ENCODE assay signal across 14 mouse cellular contexts in genomic region chr10:26889226-26889625, GRCm38 (mm10).
DNase-seq lines count a peak whose midpoint lies in the region; ATAC-seq lines count a peak whose summit lies in the region.
"Had no signal": no experiment of that assay in that cellular context is flagged by ENCODE, and none has a peak within 500 bp of the region (broad histone marks: within the 10 kb centered on the region; RNA-seq: fewer than 3 reads in every experiment).

No protein-coding gene starts in this region.

- WGBS in forebrain, embryonic 10.5 days = 33% methylated on average over 6 of the region's 6 CpGs
- WGBS in forebrain, embryonic 13.5 days = 13% methylated on average over 6 of the region's 6 CpGs

- no peaks in the 10 kb centered on the region for H3K9me3 ChIP-seq in forebrain, embryonic 10.5 days
- no peaks in the 10 kb centered on the region for H3K9me3 ChIP-seq in forebrain, embryonic 13.5 days (replicated peaks)
- H3K9me3 ChIP-seq: heart, embryonic 15.5 days; hindbrain, embryonic 13.5 days had no signal

- H3K36me3 ChIP-seq in forebrain, embryonic 10.5 days (replicated peaks) = no peaks in the 10 kb centered on the region
- no peaks in the 10 kb centered on the region for H3K36me3 ChIP-seq in forebrain, embryonic 13.5 days (ENCODE audit: poor library complexity, severe bottlenecking)
- H3K36me3 ChIP-seq: hindbrain, embryonic 13.5 days had no signal

- no peak for ATAC-seq in forebrain, embryonic 13.5 days

- H3K27ac ChIP-seq in forebrain, embryonic 10.5 days = no peak overlapping the region
- H3K27ac ChIP-seq in forebrain, embryonic 13.5 days = no peak overlapping the region
- H3K27ac ChIP-seq: heart, embryonic 15.5 days; hindbrain, embryonic 13.5 days had no signal

- no peak overlapping the region for H3K9ac ChIP-seq in forebrain, embryonic 13.5 days
- H3K9ac ChIP-seq: heart, embryonic 15.5 days; hindbrain, embryonic 13.5 days; lung, embryonic 14.5 days had no signal

- no peak overlapping the region for H3K4me3 ChIP-seq in forebrain, embryonic 10.5 days
- H3K4me3 ChIP-seq in forebrain, embryonic 13.5 days = no peak overlapping the region
- H3K4me3 ChIP-seq: heart, embryonic 15.5 days; hindbrain, embryonic 13.5 days had no signal

- H3K4me2 ChIP-seq in forebrain, embryonic 13.5 days = no peak overlapping the region
- H3K4me2 ChIP-seq: heart, embryonic 15.5 days; hindbrain, embryonic 13.5 days; liver, embryonic 11.5 days; lung, embryonic 14.5 days had no signal

- peak; percentile 33 for DNase-seq in forebrain, embryonic 10.5 days (ENCODE audit: extremely low spot score, low spot score)
- peak; percentile 57 for DNase-seq in kidney, adult 9 months
- no peak for DNase-seq in kidney, postnatal 10 days
- DNase-seq in ES-CJ7 (ENCODE audit: low read depth, low spot score) = peak; percentile 21
- DNase-seq in adrenal gland, postnatal 10 days = peak; percentile 33
- no peak for DNase-seq in yolk sac, embryonic 10.5 days (ENCODE audit: low spot score)
- no peak for DNase-seq in lung, postnatal 36 days
- DNase-seq: cerebellum, adult 8-10 months; kidney, adult 18-20 months; lung, embryonic 14.5 days had no signal

- H3K4me1 ChIP-seq in forebrain, embryonic 10.5 days = peaks cover 16% of the 10 kb centered on the region
- H3K4me1 ChIP-seq in forebrain, embryonic 13.5 days = 0 out of 2 replicates have a peak, but pooled peaks cover 3% of the 10 kb centered on the region
- H3K4me1 ChIP-seq: heart, embryonic 15.5 days had no signal

- peaks cover 15% of the 10 kb centered on the region for H3K27me3 ChIP-seq in forebrain, embryonic 10.5 days (ENCODE audit: poor library complexity, severe bottlenecking)
- no peaks in the 10 kb centered on the region for H3K27me3 ChIP-seq in forebrain, embryonic 13.5 days
- H3K27me3 ChIP-seq: heart, embryonic 15.5 days; hindbrain, embryonic 13.5 days had no signal

Comparison
In these comparisons a context has a peak if more than half of its experiments do, and no peak if none do; other contexts are left out.
1. DNase-seq: peak in forebrain, embryonic 10.5 days (single experiment), kidney, adult 9 months (single experiment), ES-CJ7 (single experiment) and adrenal gland, postnatal 10 days (single experiment); none in kidney, postnatal 10 days (single experiment), yolk sac, embryonic 10.5 days (single experiment) and lung, postnatal 36 days (single experiment).